Mouse (Mus musculus): ENCODE measurements at regions not wholly inside any gene's neighbourhood (a gene's known extent, or its start where the extent isn't known, plus 50 kb on each side); places are given as distances from the start of the nearest gene placed in this dataset.
A peak's percentile ranks its signal among the peaks of the same experiment; 100 is the strongest.

GRCm38 (mm10) chr14:98937933-98938332 is 56.2 kb downstream of the Rpl36a-ps1 start:
- Histone ChIP-seq H3K36me3 (no peaks in the 10 kb centered on the region), H3K4me2 (no peak overlapping the region), H3K9ac (no peak overlapping the region), H3K27me3 (replicated peaks) (no peaks in the 10 kb centered on the region), H3K27ac (ENCODE audit: poor library complexity, severe bottlenecking) (no peak overlapping the region), H3K4me1 (replicated peaks) (no peaks in the 10 kb centered on the region), H3K9me3 (replicated peaks) (no peaks in the 10 kb centered on the region; the same call in 1 of the 2 replicates), H3K4me3 (no peak overlapping the region)
- WGBS: 88% methylated on average over 1 of the region's 1 CpGs
- ATAC-seq (ENCODE audit: insufficient number of reproducible peaks, low FRiP score): no peak

- H3K27me3 ChIP-seq (replicated peaks): no peaks in the 10 kb centered on the region
- WGBS: 81% methylated on average over 2 of the region's 2 CpGs
- ATAC-seq (ENCODE audit: insufficient number of reproducible peaks, low FRiP score): no peak
Observed at GRCm38 (mm10) chr14:98937373-98937772, 56.7 kb downstream of the Rpl36a-ps1 start.

GRCm38 (mm10) chr14:98933371-98933916 is 60.7 kb downstream of the Rpl36a-ps1 start:
- Histone ChIP-seq H3K27ac (ENCODE audit: poor library complexity, severe bottlenecking) (no peak overlapping the region), H3K27me3 (replicated peaks) (no peaks in the 10 kb centered on the region), H3K4me1 (replicated peaks) (no peaks in the 10 kb centered on the region), H3K9me3 (replicated peaks) (no peaks in the 10 kb centered on the region), H3K4me3 (no peak overlapping the region), H3K36me3 (no peaks in the 10 kb centered on the region), H3K4me2 (no peak overlapping the region), H3K9ac (no peak overlapping the region)
- no peak for ATAC-seq (ENCODE audit: insufficient number of reproducible peaks, low FRiP score)
- WGBS: 26% methylated on average over 3 of the region's 3 CpGs

More at GRCm38 (mm10) chr14:98937373-98937772, 56.7 kb downstream of the Rpl36a-ps1 start:
- Histone ChIP-seq H3K4me2 (no peak overlapping the region), H3K36me3 (no peaks in the 10 kb centered on the region), H3K4me1 (replicated peaks) (no peaks in the 10 kb centered on the region), H3K4me3 (no peak overlapping the region), H3K9ac (no peak overlapping the region), H3K9me3 (replicated peaks) (no peaks in the 10 kb centered on the region; the same call in 1 of the 2 replicates), H3K27ac (ENCODE audit: poor library complexity, severe bottlenecking) (no peak overlapping the region)

DNA sequence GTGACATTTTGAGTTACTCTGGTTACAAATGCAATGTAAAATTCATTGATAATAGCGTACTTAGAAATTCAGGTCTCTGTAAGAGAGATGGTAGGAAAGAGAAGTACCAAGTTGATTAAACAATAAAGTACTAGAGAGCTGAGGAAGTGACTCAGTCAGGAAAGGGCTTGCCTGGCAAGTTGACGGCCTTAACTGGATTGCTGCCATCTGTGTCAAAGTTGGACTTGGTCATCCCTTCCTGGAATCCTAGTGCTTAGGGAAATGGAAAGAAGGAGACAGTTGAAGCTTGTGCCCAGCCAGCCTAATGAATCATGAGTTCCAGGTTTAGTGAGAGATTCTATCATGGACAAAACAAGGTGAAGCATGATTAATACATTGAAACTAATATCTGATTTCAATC is 64.8 kb downstream of the Rpl36a-ps1 start:
- no peak overlapping the region for H3K9ac ChIP-seq
- H3K27ac ChIP-seq (ENCODE audit: poor library complexity, severe bottlenecking): no peak overlapping the region; the same call in 1 of the 2 replicates
- no peak overlapping the region for H3K4me2 ChIP-seq
- no peaks in the 10 kb centered on the region for H3K27me3 ChIP-seq (replicated peaks)
- H3K36me3 ChIP-seq: no peaks in the 10 kb centered on the region
- no peaks in the 10 kb centered on the region for H3K4me1 ChIP-seq (replicated peaks)
- WGBS: 55% methylated on average over 2 of the region's 2 CpGs
- no peak overlapping the region for H3K4me3 ChIP-seq
- ATAC-seq (ENCODE audit: insufficient number of reproducible peaks, low FRiP score): peak; percentile 33; the same call in 1 of the 2 replicates
- no peaks in the 10 kb centered on the region for H3K9me3 ChIP-seq (replicated peaks)

- WGBS: 66% methylated on average over 5 of the region's 5 CpGs
- H3K27ac ChIP-seq (ENCODE audit: poor library complexity, severe bottlenecking): no peak overlapping the region; the same call in 1 of the 2 replicates
- ATAC-seq (ENCODE audit: insufficient number of reproducible peaks, low FRiP score): no peak
Observed at GRCm38 (mm10) chr14:98908234-98908633, 85.9 kb downstream of the Rpl36a-ps1 start.

GRCm38 (mm10) chr14:98898876-98899275 is 95.2 kb downstream of the Rpl36a-ps1 start:
- 73% methylated on average over 4 of the region's 4 CpGs for WGBS
- H3K36me3 ChIP-seq: no peaks in the 10 kb centered on the region
- no peaks in the 10 kb centered on the region for H3K4me1 ChIP-seq (replicated peaks)
- H3K4me3 ChIP-seq: no peak overlapping the region
- H3K9ac ChIP-seq: no peak overlapping the region
- H3K27ac ChIP-seq (ENCODE audit: poor library complexity, severe bottlenecking): no peak overlapping the region
- ATAC-seq (ENCODE audit: insufficient number of reproducible peaks, low FRiP score): no peak
- H3K9me3 ChIP-seq (replicated peaks): peaks cover 5% of the 10 kb centered on the region; the same call in 1 of the 2 replicates
- H3K4me2 ChIP-seq: no peak overlapping the region
- no peaks in the 10 kb centered on the region for H3K27me3 ChIP-seq (replicated peaks)

More at GRCm38 (mm10) chr14:98908234-98908633, 85.9 kb downstream of the Rpl36a-ps1 start:
- peaks cover 5% of the 10 kb centered on the region; the same call in 1 of the 2 replicates for H3K9me3 ChIP-seq (replicated peaks)
- no peaks in the 10 kb centered on the region for H3K27me3 ChIP-seq (replicated peaks)
- H3K9ac ChIP-seq: no peak overlapping the region
- no peaks in the 10 kb centered on the region for H3K36me3 ChIP-seq
- peaks cover 6% of the 10 kb centered on the region; the same call in 1 of the 2 replicates for H3K4me1 ChIP-seq (replicated peaks)
- no peak overlapping the region for H3K4me2 ChIP-seq
- no peak overlapping the region for H3K4me3 ChIP-seq

DNA sequence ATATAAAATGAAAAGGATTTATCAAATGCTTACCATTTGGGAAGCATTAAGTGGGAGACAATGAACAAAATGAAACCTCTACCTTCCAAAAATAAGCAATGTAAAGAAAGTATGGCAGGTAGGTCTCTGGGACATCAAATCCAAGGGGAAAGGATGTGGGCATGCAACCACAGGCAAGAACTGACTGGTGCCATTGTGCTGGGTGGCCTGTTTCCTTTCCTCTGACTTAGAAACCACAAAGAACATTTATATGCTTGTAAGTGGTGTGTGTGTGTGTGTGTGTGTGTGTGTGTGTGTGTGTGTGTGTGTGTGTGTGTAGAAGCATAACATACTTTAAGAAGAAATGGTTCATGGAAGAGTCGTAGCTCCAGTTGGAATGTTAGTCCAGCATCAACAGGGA is 96.7 kb downstream of the Rpl36a-ps1 start:
- Histone ChIP-seq H3K4me1 (replicated peaks) (no peaks in the 10 kb centered on the region), H3K4me3 (no peak overlapping the region)
- WGBS: 82% methylated on average over 1 of the region's 1 CpGs

DNA sequence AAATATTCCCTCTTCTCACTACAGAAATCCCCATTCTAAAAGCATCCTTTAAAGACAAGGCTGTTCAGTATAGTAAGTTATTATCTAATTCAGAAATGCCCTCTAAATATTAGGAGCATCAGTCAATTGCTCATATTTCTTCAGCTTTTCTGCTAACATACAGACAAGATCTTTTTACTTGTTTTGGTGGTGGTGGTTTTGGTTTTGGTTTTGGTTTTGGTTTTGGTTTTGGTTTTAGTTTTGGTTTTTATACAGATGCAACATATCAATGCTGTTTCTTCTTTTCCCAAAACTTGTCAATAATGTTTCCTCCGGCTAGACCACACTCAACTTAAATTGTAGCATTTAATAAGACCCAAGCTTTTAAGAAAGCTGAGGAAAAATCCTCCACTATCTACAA is 98.2 kb downstream of the Rpl36a-ps1 start:
- no peak overlapping the region for H3K4me3 ChIP-seq
- no peak overlapping the region for H3K9ac ChIP-seq
- H3K27me3 ChIP-seq (replicated peaks): no peaks in the 10 kb centered on the region
- H3K36me3 ChIP-seq: no peaks in the 10 kb centered on the region
- no peak overlapping the region for H3K4me2 ChIP-seq
- H3K4me1 ChIP-seq (replicated peaks): no peaks in the 10 kb centered on the region
- H3K9me3 ChIP-seq (replicated peaks): no peaks in the 10 kb centered on the region
- ATAC-seq (ENCODE audit: insufficient number of reproducible peaks, low FRiP score): no peak
- H3K27ac ChIP-seq (ENCODE audit: poor library complexity, severe bottlenecking): no peak overlapping the region
- 90% methylated on average over 1 of the region's 1 CpGs for WGBS

More for the DNA sequence above, 96.7 kb downstream of the Rpl36a-ps1 start:
- Histone ChIP-seq H3K27me3 (replicated peaks) (no peaks in the 10 kb centered on the region), H3K36me3 (no peaks in the 10 kb centered on the region), H3K9ac (no peak overlapping the region), H3K9me3 (replicated peaks) (no peaks in the 10 kb centered on the region), H3K27ac (ENCODE audit: poor library complexity, severe bottlenecking) (no peak overlapping the region), H3K4me2 (no peak overlapping the region)
- no peak for ATAC-seq (ENCODE audit: insufficient number of reproducible peaks, low FRiP score)

DNA sequence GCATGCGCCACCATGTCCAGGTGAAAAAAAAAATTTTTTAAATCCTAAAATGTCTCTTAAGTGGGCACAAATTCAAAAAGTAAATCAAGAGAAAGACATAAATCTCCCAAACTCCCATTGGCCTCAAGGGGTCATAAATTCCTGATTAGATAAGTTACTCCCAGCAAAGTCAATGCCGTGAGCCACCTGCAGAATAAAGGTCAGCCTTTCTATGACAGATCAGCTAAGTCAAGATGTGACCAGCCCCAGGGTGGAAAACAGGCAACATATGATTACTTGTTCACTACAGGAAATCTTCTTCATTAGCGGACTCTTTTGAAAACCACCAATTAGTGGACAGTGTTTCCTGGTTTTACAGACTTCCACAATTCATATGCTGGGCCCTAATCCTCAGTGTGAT is 101.4 kb downstream of the Rpl36a-ps1 start:
- ATAC-seq (ENCODE audit: insufficient number of reproducible peaks, low FRiP score): no peak
- Histone ChIP-seq H3K27me3 (replicated peaks) (no peaks in the 10 kb centered on the region), H3K4me3 (no peak overlapping the region), H3K9ac (no peak overlapping the region), H3K27ac (ENCODE audit: poor library complexity, severe bottlenecking) (no peak overlapping the region), H3K9me3 (replicated peaks) (no peaks in the 10 kb centered on the region), H3K36me3 (no peaks in the 10 kb centered on the region), H3K4me2 (no peak overlapping the region), H3K4me1 (replicated peaks) (no peaks in the 10 kb centered on the region)
- WGBS: 85% methylated on average over 3 of the region's 3 CpGs

DNA sequence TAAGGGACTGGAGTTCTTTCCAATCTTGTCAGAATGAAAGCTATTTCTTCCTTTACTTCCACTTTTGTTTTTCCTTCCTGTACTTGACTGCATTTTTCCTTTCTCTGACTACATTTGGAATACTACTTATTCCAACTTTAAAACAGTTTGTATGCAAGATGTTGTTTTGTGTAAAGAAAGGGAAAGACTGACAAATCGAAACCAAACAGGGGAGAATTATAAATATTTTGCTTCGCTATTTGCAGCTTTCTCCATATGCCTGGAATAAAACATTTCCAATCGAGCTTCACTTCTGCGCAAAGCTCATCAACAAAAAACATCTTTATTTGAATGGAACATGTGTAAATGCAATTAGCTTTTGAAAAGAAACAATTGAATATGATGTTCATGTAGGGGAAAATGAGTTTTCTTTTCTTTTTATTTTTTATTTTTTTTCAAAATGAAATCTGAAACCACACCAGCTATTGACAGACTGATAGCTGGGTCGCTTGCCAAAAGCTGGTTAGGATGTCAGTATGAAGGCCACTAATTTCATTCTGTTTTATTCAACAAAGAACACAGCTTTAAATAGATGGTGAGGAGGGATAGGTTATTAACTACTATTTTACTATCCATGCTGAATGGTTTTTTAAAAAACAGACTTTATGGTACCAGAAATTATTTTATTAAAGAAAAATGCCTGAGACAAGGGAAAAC is 102.7 kb downstream of the Rpl36a-ps1 start:
- WGBS: 71% methylated on average over 5 of the region's 5 CpGs
- H3K9me3 ChIP-seq (replicated peaks): no peaks in the 10 kb centered on the region

DNA sequence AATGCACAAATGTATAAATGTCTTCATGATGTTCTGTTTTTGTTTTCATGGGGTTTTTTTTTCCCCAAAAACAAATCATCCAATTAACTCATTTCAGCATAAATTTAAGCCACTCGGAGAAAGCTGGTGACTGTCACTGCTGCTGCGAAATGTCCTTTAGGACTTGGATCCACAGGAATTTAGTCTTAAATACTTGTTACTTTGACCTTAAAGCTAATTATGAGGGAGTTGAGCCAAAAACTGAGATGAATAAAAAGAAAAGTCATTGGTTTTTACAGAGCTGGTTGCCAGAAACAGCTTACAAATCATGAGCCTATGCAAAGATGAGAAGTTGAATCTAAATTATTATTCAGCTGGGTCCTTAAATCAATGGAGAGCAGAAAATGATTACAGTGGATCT is 106.5 kb downstream of the Rpl36a-ps1 start:
- no peak overlapping the region for H3K9ac ChIP-seq
- no peaks in the 10 kb centered on the region for H3K36me3 ChIP-seq
- no peak overlapping the region for H3K4me3 ChIP-seq
- no peak overlapping the region for H3K27ac ChIP-seq (ENCODE audit: poor library complexity, severe bottlenecking)
- H3K27me3 ChIP-seq (replicated peaks): no peaks in the 10 kb centered on the region
- H3K4me1 ChIP-seq (replicated peaks): no peaks in the 10 kb centered on the region
- no peaks in the 10 kb centered on the region for H3K9me3 ChIP-seq (replicated peaks)
- ATAC-seq (ENCODE audit: insufficient number of reproducible peaks, low FRiP score): no peak
- 84% methylated on average over 2 of the region's 2 CpGs for WGBS
- no peak overlapping the region for H3K4me2 ChIP-seq

More for the DNA sequence above, 102.7 kb downstream of the Rpl36a-ps1 start:
- no peak for ATAC-seq (ENCODE audit: insufficient number of reproducible peaks, low FRiP score)
- H3K27me3 ChIP-seq (replicated peaks): no peaks in the 10 kb centered on the region
- no peaks in the 10 kb centered on the region for H3K36me3 ChIP-seq
- no peak overlapping the region for H3K9ac ChIP-seq
- H3K4me2 ChIP-seq: no peak overlapping the region
- H3K4me1 ChIP-seq (replicated peaks): no peaks in the 10 kb centered on the region
- H3K4me3 ChIP-seq: no peak overlapping the region
- no peak overlapping the region for H3K27ac ChIP-seq (ENCODE audit: poor library complexity, severe bottlenecking)
